Mouse (Mus musculus) splenic B cell, adult 2 months (primary cell): ENCODE measurements around the gene Ybx1.

Experiments used
- DNase-seq: peaks from one replicate; pipeline ENCODE4 v3.0.0-alpha.2; 2011; ENCODE audit warnings: low read depth, low spot score
- H3K27me3 ChIP-seq: 2 replicates; pipeline ENCODE4 v1.6.1; 2012; ENCODE audit warnings: mild to moderate bottlenecking, low read length, moderate library complexity, mixed read lengths; ENCODE audit not compliant: control insufficient read depth, poor library complexity, insufficient read depth, severe bottlenecking
- H3K36me3 ChIP-seq: 2 replicates; pipeline ENCODE4 v1.6.1; 2012; ENCODE audit warnings: mild to moderate bottlenecking, low read length, moderate library complexity, mixed read lengths; ENCODE audit not compliant: control insufficient read depth, poor library complexity, insufficient read depth, severe bottlenecking

Ybx1 gene

DNA sequence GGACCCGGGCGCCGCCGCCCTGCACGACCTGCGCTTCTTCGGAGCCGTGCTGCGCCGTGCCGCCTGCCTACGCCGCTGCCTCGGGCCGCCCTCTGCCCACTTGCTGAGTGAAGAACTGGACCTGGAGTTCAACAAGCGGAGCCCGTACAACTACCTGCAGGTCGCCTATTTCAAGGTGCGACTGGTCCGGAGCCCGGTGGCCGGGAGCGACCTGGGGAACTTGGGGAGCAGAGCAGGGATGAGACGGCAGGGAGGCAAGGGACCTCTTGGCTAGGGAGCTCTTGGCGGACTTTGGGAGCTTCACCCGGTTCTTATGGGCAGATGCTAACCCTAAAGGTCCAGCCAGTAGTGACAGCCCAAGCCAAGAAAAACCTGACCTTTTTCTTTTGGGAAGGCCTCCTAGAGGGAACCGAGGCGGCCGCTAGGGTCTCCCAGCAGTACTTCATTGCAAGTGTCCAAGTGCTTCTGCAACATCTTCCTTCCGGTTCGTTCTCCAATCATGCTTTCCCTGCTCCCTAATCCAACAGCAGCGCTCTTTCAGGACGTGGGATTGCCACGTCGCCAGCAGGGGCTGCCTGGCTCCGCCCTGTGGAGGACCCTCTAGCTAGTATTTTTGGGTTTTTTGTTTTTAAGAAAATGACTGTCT, 61.0 kb downstream of the Ybx1 start:
- Histone ChIP-seq H3K36me3 (no peaks in the 10 kb centered on the region), H3K27me3 (no peaks in the 10 kb centered on the region)
- no peak for DNase-seq

DNA sequence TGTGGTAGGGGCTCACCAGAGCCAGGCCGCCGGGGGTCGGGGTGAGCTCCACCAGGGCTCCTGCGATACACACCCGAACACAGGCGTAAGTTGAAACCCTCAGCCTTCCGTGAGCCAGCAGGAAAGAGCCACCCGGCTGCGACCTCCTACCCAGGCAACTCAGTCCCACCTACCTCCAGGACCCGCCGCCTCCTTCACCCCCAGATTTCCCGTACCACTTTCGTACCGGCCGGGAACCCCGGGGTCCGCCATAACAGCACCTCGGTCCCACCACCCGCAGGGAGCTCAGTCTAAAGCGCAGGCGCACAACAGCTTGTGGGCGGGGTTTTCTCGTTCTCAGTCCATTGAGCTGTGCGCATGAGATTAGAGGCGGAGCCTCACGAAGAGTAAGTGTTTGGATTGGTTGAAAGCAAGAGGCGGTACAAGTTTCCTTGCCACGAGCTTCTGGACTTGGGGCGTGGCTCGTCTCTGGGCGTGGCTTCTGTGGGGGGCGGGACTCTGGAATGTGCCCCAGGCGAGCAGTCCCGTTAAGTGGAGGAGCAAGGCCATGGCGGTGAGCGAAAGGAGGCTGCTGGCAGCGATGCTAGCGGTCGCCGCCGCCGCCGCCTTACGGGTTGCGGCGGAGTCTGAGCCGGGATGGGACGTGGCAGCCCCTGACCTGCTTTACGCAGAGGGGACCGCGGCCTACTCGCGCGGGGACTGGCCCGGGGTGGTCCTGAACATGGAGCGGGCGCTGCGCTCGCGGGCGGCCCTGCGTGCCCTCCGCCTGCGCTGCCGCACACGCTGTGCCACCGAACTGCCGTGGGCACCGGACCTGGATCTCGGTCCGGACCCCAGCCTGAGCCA, 61.8 kb downstream of the Ybx1 start, which contains the start of the genes AU022252 and P3h1:
Gene AU022252 (minus strand): TSS at position 303 of the 846 bp plus-strand sequence.
Gene P3h1 (plus strand): TSS at position 506 of the 846 bp plus-strand sequence.
- DNase-seq, result peak; percentile 99
- Histone ChIP-seq H3K27me3 (no peaks in the 10 kb centered on the region), H3K36me3 (no peaks in the 10 kb centered on the region)
